Mouse (Mus musculus) heart, postnatal 36 days (tissue): ENCODE measurements around the gene Colgalt1. TPM values are rescaled to one million over a fixed set of nuclear protein-coding genes. Genes with fewer than 3 reads are reported as not detected.

Experiments
- DNase-seq, 2 experiments: peaks; one replicate each; pipeline ENCODE4 v3.0.0; 2021 to 2022
- intact Hi-C: fragments of 180-260 bp; cut with DNase I; formaldehyde crosslinking; loops from one replicate; pipeline ENCODE4 v1.15.1; 2025
- total RNA-seq, 2 experiments: library from RNA; stranded (reverse); gene quantifications; 2 replicates each; pipeline ENCODE4 v1.2.3; 2021

Gene Colgalt1
- total RNA-seq, 2 experiments from 2014 or later: 40.2 to 45.2 TPM

DNA sequence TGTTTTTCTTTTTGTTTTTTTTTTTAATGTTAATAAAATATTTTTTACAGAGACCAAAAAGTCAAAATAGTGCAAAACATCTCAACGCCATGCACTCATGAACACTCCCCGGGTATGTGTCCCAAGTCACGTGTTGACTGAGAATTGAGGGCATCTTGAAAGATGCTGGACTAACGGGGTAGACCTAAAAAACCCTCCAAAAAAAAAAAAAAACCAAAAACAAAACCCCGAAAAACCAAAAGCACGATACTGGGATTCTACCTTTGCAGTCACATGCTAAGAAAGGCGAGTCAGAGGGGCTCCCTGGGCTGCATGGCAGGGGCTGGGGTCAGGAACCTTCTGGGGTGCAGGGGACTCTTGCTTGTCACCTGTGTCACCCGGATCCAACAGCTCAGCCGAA, 16.0 kb downstream of the Colgalt1 start:
- DNase-seq: no peak
- intact Hi-C loops: no loop called here

- intact Hi-C loops: no loop called here
- peak in 1 of 2 experiments; percentile 20 for DNase-seq
These were observed 16.7 kb downstream of the Colgalt1 start for GRCm38 (mm10) chr8:71627265-71628099.

GRCm38 (mm10) chr8:71628396-71629095, 17.7 kb downstream of the Colgalt1 start:
- no peak for DNase-seq
- intact Hi-C loops: loop anchor here (1.0 kb wide), 1 partner anchor 14 kb away; no protein-coding TSS in a partner anchor

- intact Hi-C loops: loop anchor here (1.0 kb wide), 1 partner anchor 15 kb away; no protein-coding TSS in a partner anchor
- DNase-seq: peak; percentile 95 to 96
These were observed 18.4 kb downstream of the Colgalt1 start for GRCm38 (mm10) chr8:71629096-71629697.

DNA sequence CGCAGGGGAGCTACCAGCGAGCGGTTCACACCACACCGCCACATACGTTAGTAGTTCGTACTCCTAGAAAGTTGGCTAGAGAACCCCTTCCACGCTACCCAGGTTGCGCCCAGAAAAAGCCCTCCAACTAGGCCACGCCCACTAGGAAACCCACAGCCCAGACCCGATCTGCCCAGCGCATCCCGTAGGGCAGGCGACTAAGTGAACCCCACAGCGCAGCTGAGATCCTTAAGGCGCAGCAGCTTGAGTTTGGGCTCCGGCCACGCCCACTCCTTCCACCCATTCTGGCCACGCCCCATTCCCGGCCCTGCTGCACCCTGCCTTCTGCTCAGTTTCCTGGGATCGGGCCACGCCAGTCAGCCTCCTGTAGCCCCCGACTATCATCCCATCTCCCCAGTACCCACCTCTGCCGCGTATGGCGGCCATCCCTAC, 19.0 kb downstream of the Colgalt1 start:
- peak; percentile 40 to 43 for DNase-seq
- intact Hi-C loops: loop anchor here (1.0 to 2.0 kb wide), 2 partner anchors 15 to 37 kb away; partner anchors contain the start of gene Pgls

DNA sequence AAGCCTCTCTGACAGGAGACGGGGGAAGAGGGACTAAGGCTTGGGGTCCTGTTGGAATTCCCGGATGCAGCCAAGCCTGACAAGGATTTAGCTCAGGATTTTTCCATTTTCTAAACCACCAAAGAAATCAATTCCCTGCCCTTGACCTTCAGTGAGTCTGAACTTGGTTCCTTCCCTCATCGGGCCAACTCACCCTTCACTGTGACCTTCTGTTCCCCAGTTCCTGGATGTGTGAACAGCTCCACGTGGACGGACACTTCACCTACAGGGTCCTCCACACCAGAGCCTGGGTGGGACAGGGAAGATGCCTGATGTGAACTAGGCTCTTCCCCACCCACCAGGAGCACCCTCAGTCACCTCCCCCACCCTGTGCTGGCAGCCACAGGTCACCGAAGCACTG, 20.0 kb downstream of the Colgalt1 start:
- no peak for DNase-seq
- intact Hi-C loops: loop anchor here (2.0 kb wide), 1 partner anchor 38 kb away; the partner anchor contains the start of gene Pgls

DNA sequence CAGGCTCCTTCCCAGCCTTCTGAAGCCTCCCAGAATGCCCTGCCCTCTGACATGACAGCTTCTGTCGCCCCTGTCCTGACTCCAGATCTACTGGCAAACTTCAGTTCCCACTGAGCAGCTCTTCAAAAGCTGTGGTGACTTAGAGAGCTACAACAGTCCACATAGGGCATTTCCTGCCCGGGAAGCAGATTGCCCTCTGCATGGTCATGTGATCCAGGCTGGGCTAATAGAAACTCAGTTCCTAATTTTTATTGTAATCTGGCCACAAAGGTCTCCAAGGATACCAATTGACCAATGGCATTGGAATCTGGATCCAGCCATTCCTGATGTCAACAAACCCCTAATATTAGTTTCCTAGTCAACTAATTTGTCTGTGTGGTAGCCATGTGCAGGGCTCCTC, 21.1 kb downstream of the Colgalt1 start:
- DNase-seq: no peak
- intact Hi-C loops: loop anchor here (2.0 kb wide), 1 partner anchor 39 kb away; the partner anchor contains the start of gene Pgls

DNA sequence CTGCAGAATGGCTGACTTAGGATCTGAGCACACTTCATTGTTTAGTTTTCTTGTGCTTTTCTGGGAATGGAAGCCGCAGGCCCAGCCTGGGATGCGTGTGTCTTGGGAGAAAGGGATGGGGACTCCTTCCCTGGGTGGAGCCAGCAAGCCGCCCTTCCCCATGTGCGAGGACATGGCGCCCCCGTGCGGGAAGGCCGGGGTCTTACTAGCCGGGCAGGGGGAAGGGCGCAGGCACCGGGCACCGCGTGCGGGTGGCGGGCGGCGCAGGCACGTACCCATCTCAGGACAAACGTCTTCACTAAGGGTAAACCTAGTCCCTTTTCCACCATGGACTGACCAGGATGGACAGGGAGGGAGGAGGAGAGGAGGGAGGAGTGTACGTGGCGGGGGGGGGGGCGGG, 22.4 kb downstream of the Colgalt1 start:
- peak; percentile 57 to 75 for DNase-seq
- intact Hi-C loops: loop anchor here (1.0 kb wide), 1 partner anchor 72 kb away; no protein-coding TSS in a partner anchor

GRCm38 (mm10) chr8:71633981-71634667, 23.3 kb downstream of the Colgalt1 start:
- intact Hi-C loops: loop anchor here (1.0 kb wide), 1 partner anchor 73 kb away; no protein-coding TSS in a partner anchor
- peak; percentile 35 to 49 for DNase-seq

DNA sequence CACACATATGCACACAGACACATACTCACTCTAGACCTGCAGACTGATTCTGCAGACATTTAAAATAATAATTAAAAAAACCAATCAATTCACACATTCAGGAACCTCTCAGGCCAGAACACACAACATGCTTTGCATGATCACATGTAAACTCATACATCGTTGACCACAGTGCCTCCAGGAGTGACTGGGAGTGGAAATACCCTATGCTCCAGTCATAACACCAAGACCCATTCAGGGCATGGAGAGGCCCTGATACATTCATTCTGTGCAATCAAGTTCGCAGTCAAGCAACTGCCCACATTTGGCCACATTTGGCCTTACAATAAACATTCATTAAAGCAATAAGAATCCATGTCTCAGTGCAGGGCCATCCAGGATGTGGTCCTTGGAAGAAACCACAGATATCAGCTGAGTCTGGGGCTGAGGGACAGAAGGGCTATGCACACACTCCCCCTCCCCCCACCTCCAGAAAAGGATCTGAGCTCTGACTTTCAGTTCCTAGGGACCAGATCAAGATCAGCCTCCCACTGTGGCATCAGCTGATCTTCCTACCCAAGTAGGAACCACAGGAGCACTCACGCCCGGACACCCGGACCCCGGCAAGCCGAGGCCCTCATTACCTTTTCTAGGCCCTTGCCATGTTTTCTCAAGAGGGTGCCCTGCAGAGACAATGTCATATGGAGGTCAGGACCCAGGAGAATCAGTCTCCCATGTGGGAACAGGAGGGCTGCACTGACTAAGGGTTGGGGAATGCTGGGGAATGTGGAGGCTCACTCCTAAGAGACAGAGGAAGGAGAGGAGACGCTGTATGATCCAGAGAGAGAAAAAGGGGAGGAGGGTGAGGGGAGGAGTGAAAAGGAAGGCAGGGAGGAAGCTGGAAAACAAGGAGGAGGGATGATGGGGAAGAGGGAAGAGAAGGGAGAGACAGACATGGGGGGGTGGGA, 26.6 kb downstream of the Colgalt1 start:
- no peak for DNase-seq
- intact Hi-C loops: no loop called here

DNA sequence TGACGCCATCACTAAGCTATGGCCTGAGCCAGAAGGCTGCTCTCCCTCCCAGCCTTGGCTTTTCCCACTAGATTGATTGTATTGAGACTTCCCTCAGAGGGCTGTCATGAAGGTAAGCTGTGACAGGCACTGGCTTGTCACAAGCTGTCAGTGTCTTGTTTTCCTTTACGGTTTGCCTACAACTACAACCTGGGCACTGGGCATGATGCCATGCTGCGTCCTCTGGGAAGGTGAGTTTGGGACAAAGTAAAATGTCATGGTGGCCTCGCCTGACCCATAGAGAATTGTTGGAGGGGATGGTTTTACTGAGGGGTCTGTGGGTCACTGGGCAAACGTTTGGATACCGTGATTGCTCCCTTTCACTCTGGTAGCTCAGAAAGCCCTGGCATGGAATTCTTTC, 27.5 kb downstream of the Colgalt1 start:
- no peak for DNase-seq
- intact Hi-C loops: no loop called here

- intact Hi-C loops: no loop called here
- no peak for DNase-seq
These were observed 28.5 kb downstream of the Colgalt1 start for GRCm38 (mm10) chr8:71639318-71639717.

GRCm38 (mm10) chr8:71645510-71645909, 34.7 kb downstream of the Colgalt1 start:
- DNase-seq: no peak
- intact Hi-C loops: no loop called here

- intact Hi-C loops: no loop called here
- no peak for DNase-seq
These were observed 43.8 kb downstream of the Colgalt1 start for GRCm38 (mm10) chr8:71654600-71654999.

- intact Hi-C loops: no loop called here
- no peak for DNase-seq
These were observed 47.0 kb downstream of the Colgalt1 start for GRCm38 (mm10) chr8:71657816-71658215.

DNA sequence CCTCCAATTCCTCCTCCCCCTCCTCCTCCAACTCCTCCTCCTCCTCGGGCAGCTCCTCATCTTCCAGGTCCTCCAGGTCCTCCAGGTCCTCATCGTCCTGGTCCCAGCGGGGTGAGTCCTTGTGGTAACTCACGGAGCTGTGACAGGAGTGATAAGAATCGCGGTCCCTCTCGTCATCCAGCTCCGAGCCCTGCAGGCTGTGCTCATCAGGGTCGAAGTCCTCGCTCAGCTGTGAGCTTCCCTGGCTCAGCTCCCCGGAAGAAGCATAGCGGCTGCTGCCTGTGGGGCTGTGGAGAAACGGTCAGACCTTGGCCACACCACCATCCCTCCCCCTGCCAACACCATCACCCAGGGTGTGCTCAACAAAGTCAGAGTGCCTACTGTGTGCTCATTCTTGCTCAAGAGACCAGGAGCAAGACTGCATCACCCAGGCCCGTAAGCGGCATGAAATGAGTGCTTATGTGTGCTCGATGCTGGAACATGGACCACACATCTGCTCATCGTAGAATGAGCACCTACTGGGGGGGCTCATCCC, 47.8 kb downstream of the Colgalt1 start:
- intact Hi-C loops: no loop called here

DNA sequence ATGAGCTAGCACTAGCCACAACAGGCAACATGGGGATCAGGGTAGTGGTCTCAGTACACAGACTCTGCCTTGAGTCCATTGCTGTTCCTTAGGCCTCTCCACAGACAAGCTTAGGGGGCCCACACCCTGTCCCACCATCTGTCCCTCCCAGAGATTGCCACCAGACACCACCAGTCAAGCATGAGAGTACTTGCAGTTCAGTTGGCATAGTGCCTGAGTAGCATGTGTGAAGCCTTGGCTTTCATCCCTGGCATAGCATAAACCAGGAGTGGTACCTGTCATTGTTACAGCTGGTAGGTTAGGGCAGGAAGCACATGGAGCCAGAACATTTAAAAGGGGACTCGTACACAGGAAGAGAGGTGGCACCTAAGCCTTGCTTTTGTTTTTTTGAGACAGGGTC, 49.0 kb downstream of the Colgalt1 start:
- DNase-seq: no peak
- intact Hi-C loops: loop anchor here (1.0 to 2.0 kb wide), 3 partner anchors 63 to 219 kb away; no protein-coding TSS in a partner anchor

More for the DNA sequence above, 47.8 kb downstream of the Colgalt1 start:
- DNase-seq: no peak

DNA sequence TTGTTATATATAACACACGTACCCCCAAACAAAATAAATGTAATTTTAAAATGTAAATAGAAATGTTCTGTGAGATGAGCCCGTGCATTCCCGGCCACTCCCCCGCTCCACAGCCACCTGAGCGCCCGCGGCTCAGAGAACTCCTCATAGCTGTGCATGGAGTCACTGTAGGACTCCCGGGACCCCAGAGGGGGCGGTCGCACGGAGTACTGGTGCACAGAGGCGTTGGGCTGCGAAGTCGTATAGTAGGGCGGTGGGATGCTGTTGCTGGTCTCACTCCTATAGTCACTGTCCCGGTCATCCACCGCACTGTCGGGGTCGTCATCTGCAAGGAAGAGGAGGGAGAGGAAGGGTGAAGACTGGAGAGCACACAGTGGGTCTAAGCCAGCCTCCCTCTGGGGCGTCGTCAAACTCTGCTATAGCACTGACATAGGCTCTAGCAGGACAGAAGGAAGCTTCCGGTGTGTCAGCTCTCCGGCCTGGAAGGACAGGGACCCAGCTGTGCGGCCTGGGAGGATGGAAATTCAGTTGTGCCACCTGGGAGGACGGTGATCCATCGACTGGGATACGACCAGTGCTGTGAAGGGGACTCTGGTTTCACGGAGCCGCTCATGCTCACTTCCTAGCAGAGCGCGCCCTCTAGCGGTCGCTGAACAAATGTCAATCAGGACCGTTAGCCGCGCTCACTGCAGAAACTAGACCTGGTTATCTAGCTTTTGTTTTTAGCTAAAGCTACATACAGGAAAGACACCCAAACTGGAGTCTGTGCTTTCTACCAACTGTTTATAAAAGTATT, 49.7 kb downstream of the Colgalt1 start:
- intact Hi-C loops: loop anchor here (1.0 to 2.0 kb wide), 3 partner anchors 64 to 220 kb away; no protein-coding TSS in a partner anchor
- DNase-seq: peak; percentile 86 to 91
